22 mouse cellular contexts compared by ENCODE assay signal in the genomic region with DNA sequence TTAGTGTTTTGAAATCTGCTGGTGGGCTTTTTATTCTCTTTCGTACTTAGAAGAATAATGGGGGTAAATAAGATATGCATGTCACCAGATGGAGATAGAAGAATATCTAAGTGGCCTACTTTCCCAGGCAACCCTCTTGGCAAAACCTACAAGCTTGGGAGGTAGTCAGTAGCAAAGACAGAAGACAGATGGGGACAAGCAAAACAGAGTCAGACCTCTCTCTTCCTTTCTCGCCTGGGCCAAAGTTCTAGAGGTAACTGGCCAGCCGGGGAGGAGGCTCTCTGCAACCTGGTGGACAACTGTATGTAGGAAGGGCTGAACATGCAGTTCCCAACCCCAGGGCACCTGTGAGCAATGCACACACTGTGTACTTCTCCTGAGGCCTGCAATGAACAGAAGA. TPM values are rescaled to one million over a fixed set of nuclear protein-coding genes. Genes with fewer than 3 reads are reported as not detected.
A peak's percentile ranks its signal among the peaks of the same experiment; 100 is the strongest.
DNase-seq lines count a peak whose midpoint lies in the region; ATAC-seq and TF ChIP-seq lines count a peak whose summit lies in the region.
"Had no signal": no experiment of that assay in that cellular context is flagged by ENCODE, and none has a peak within 500 bp of the region (broad histone marks: within the 10 kb centered on the region; RNA-seq: fewer than 3 reads in every experiment).

No protein-coding gene starts in this region.

- DNase-seq in cerebellum, postnatal 36 days: no peak
- DNase-seq in cerebellum, adult 2 months: peak; percentile 41 to 63
- no peak for DNase-seq in cerebellum, postnatal 14 days
- DNase-seq in cerebellum, adult 9-11 months: peak; percentile 59
- DNase-seq in cerebellum, adult 11 months: no peak
- peak; percentile 77 for DNase-seq in brain, adult 2 months (ENCODE audit: low read depth, low spot score)
- DNase-seq: adrenal gland, adult 8-10 months; adrenal gland, postnatal 14 days; adrenal gland, postnatal 36 days; B cell, adult 2 months; cerebellum, postnatal 25 days; forebrain, postnatal 0 days had no signal

- WGBS in cerebellum, adult 2 months: 16% methylated on average over 3 of the region's 3 CpGs

- peak overlapping the region; percentile 93 for H3K27ac ChIP-seq in cerebellum, adult 2 months (ENCODE audit: insufficient read depth, low read length)
- H3K27ac ChIP-seq: embryonic facial prominence, embryonic 10.5 days; embryonic facial prominence, embryonic 12.5 days; forebrain, embryonic 13.5 days; forebrain, embryonic 15.5 days had no signal

- peak; percentile 66 for ATAC-seq in cerebellum, adult (ENCODE audit: insufficient number of reproducible peaks, low FRiP score, low TSS enrichment)
- ATAC-seq: activated CD4-positive, CD25-positive, alpha-beta regulatory T cell, adult 4 months; CD4-positive, CD25-positive, alpha-beta regulatory T cell, adult 4 months; forebrain, embryonic 13.5 days; forebrain, embryonic 15.5 days; forebrain, postnatal 0 days; Patski had no signal

- H3K4me3 ChIP-seq in cerebellum, adult 2 months (replicated peaks; ENCODE audit: insufficient read depth, low read depth, low read length): no peak overlapping the region
- H3K4me3 ChIP-seq: embryonic facial prominence, embryonic 10.5 days; embryonic facial prominence, embryonic 12.5 days; forebrain, embryonic 13.5 days; forebrain, embryonic 15.5 days had no signal

- H3K27me3 ChIP-seq in cerebellum, adult 2 months (ENCODE audit: control insufficient read depth, insufficient read depth, low read length): no peaks in the 10 kb centered on the region
- H3K27me3 ChIP-seq: CH12.LX; embryonic facial prominence, embryonic 12.5 days; forebrain, embryonic 13.5 days; forebrain, embryonic 15.5 days; Patski had no signal

- peaks cover 20% of the 10 kb centered on the region for H3K4me1 ChIP-seq in cerebellum, adult 2 months (ENCODE audit: control insufficient read depth, insufficient read depth, low read length)
- H3K4me1 ChIP-seq: embryonic facial prominence, embryonic 10.5 days; embryonic facial prominence, embryonic 12.5 days; forebrain, embryonic 13.5 days; forebrain, embryonic 15.5 days had no signal

- no peak for TF ChIP-seq POLR2A in cerebellum, adult 2 months (IDR thresholded peaks at IDR 0.05; ENCODE audit: borderline replicate concordance, insufficient read depth, low read length)

- TF ChIP-seq CTCF in cerebellum, adult 2 months (IDR thresholded peaks at IDR 0.05; ENCODE audit: borderline replicate concordance, insufficient read depth, low read depth, low read length): no peak

RNA-seq across cellular contexts. Expression of gene Gnai1, which starts 12.9 kb away (rescaled TPM):
- polyA plus RNA-seq in cerebellum, adult 2 months (2012; rRNA removed): 108 and 112 TPM in 2 replicates
- polyA plus RNA-seq: activated CD4-positive, CD25-positive, alpha-beta regulatory T cell, adult 4 months; G1E had no signal

Comparison
In these comparisons a context has a peak if more than half of its experiments do, and no peak if none do; other contexts are left out.
1. DNase-seq: peak in cerebellum, adult 2 months (2 of 2), cerebellum, adult 9-11 months (single experiment) and brain, adult 2 months (single experiment); none in cerebellum, postnatal 36 days (0 of 2), cerebellum, postnatal 14 days (0 of 2) and cerebellum, adult 11 months (single experiment).